Mouse (Mus musculus): ENCODE data around the gene Cadps2. TPM values are rescaled to one million over a fixed set of nuclear protein-coding genes. Genes with fewer than 3 reads are reported as not detected.

The Cadps2 gene
- polyA plus RNA-seq, 1 experiment from 2014 or later = 1.3 TPM

GRCm38 (mm10) chr6:23251431-23251830 is 587.8 kb downstream of the Cadps2 start:
- no peak for ATAC-seq (ENCODE audit: insufficient number of reproducible peaks, insufficient read depth, low FRiP score, low read depth)

GRCm38 (mm10) chr6:23250288-23250955 is 588.8 kb downstream of the Cadps2 start:
- no peak overlapping the region for H3K4me2 ChIP-seq (ENCODE audit: low read length)
- peaks cover 95% of the 10 kb centered on the region for H3K27me3 ChIP-seq (ENCODE audit: control insufficient read depth, insufficient read depth, low read length)
- ATAC-seq (ENCODE audit: insufficient number of reproducible peaks, insufficient read depth, low FRiP score, low read depth) = no peak
- no peak overlapping the region for H3K4me3 ChIP-seq (ENCODE audit: control insufficient read depth in 1 of 2, insufficient read depth in 1 of 2, low read depth in 1 of 2, low read length in 2 of 2)
- no peaks in the 10 kb centered on the region for H3K36me3 ChIP-seq (ENCODE audit: control insufficient read depth, insufficient read depth, low read length)
- peaks cover 9 to 13% of the 10 kb centered on the region in 2 experiments for H3K4me1 ChIP-seq (ENCODE audit: control insufficient read depth in 2 of 2, insufficient read depth in 2 of 2, low read length in 2 of 2)
- H3K9ac ChIP-seq (ENCODE audit: low read length) = no peak overlapping the region
- H3K9me3 ChIP-seq (ENCODE audit: control insufficient read depth, low read length) = no peaks in the 10 kb centered on the region
- 1% methylated on average over 22 of the region's 22 CpGs for WGBS
- H3K27ac ChIP-seq (replicated peaks in 1 of 2; ENCODE audit: control insufficient read depth in 1 of 2, insufficient read depth in 1 of 2, low read depth in 2 of 2, low read length in 2 of 2) = no peak overlapping the region

More at GRCm38 (mm10) chr6:23251431-23251830, 587.8 kb downstream of the Cadps2 start:
- no peaks in the 10 kb centered on the region for H3K9me3 ChIP-seq (ENCODE audit: control insufficient read depth, low read length)
- peaks cover 95% of the 10 kb centered on the region for H3K27me3 ChIP-seq (ENCODE audit: control insufficient read depth, insufficient read depth, low read length)
- WGBS = 5% methylated on average over 3 of the region's 3 CpGs
- no peak overlapping the region for H3K4me2 ChIP-seq (ENCODE audit: low read length)
- no peak overlapping the region for H3K9ac ChIP-seq (ENCODE audit: low read length)
- H3K36me3 ChIP-seq (ENCODE audit: control insufficient read depth, insufficient read depth, low read length) = no peaks in the 10 kb centered on the region
- peaks cover 9 to 13% of the 10 kb centered on the region in 2 experiments for H3K4me1 ChIP-seq (ENCODE audit: control insufficient read depth in 2 of 2, insufficient read depth in 2 of 2, low read length in 2 of 2)
- H3K27ac ChIP-seq (replicated peaks in 1 of 2; ENCODE audit: control insufficient read depth in 1 of 2, insufficient read depth in 1 of 2, low read depth in 2 of 2, low read length in 2 of 2) = no peak overlapping the region
- no peak overlapping the region for H3K4me3 ChIP-seq (ENCODE audit: control insufficient read depth in 1 of 2, insufficient read depth in 1 of 2, low read depth in 1 of 2, low read length in 2 of 2)

DNA sequence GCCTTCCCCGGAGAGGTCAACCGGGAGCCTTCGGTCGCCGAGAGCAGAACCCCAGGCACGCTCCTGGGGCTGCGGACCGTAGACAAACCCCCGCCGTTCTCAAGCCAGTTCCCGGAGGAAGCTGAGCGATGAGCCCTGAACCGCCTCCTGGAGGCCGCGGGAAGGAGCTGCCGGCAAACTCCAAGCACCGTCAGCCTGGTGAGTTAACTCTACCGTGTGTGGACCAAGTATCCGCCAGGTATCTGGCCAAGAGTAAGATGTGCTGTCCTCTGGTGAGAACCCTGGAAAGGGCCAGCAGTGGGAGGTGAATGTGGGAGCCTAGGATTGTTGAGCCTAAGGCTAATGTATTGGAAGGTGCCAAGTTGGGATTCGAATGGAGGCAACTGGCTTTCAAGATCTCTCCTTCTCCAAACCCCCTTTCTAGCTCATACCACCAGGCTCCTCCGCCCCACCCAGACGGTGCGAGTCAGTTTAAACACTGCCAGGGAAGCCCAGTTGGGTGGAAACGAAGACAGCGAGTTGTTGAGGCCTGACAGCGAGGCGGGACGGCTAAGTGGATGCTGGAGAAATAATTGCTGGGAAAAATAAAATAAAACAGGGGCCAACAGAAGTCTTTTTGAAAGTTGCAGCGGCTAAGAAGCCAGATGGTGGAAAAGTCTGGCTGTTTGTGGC is 589.5 kb downstream of the Cadps2 start:
- 1% methylated on average over 29 of the region's 29 CpGs for WGBS
- no peak overlapping the region for H3K27ac ChIP-seq (replicated peaks in 1 of 2; ENCODE audit: control insufficient read depth in 1 of 2, insufficient read depth in 1 of 2, low read depth in 2 of 2, low read length in 2 of 2)
- ATAC-seq (ENCODE audit: insufficient number of reproducible peaks, insufficient read depth, low FRiP score, low read depth) = peak; percentile 31; the same call in 1 of the 2 replicates
- H3K4me2 ChIP-seq (ENCODE audit: low read length) = peak overlapping the region; percentile 62
- H3K9me3 ChIP-seq (ENCODE audit: control insufficient read depth, low read length) = no peaks in the 10 kb centered on the region
- H3K36me3 ChIP-seq (ENCODE audit: control insufficient read depth, insufficient read depth, low read length) = no peaks in the 10 kb centered on the region
- peak overlapping the region; percentile 37 to 40 for H3K4me3 ChIP-seq (ENCODE audit: control insufficient read depth in 1 of 2, insufficient read depth in 1 of 2, low read depth in 1 of 2, low read length in 2 of 2)
- H3K27me3 ChIP-seq (ENCODE audit: control insufficient read depth, insufficient read depth, low read length) = peaks cover 95% of the 10 kb centered on the region
- H3K9ac ChIP-seq (ENCODE audit: low read length) = no peak overlapping the region
- peaks cover 9 to 13% of the 10 kb centered on the region in 2 experiments for H3K4me1 ChIP-seq (ENCODE audit: control insufficient read depth in 2 of 2, insufficient read depth in 2 of 2, low read length in 2 of 2)

DNA sequence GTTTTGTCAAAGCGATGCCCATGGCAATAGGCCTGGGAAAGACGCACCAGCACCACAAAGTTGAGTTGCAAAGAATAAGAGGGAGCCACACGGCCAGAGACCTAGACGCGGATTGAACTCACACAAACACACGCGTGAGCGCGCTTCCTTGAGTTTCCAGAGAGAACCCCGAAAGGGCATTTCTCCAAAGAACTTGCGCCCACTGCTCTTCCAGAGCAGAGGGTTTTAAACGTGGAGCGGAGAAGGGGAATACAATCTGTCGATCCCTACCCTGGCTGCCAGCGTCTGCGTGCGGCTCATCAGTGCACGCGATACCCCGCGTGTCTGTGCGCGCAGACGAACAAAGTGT is 590.2 kb downstream of the Cadps2 start:
- 0 out of 2 replicates have a peak, but pooled peaks have one; percentile 21 for ATAC-seq (ENCODE audit: insufficient number of reproducible peaks, insufficient read depth, low FRiP score, low read depth)
- Histone ChIP-seq H3K4me2 (ENCODE audit: low read length) (peak overlapping the region; percentile 62), H3K27me3 (ENCODE audit: control insufficient read depth, insufficient read depth, low read length) (peaks cover 95% of the 10 kb centered on the region), H3K9ac (ENCODE audit: low read length) (no peak overlapping the region), H3K36me3 (ENCODE audit: control insufficient read depth, insufficient read depth, low read length) (no peaks in the 10 kb centered on the region), H3K4me1 (ENCODE audit: control insufficient read depth in 2 of 2, insufficient read depth in 2 of 2, low read length in 2 of 2) (peaks cover 9 to 13% of the 10 kb centered on the region in 2 experiments), H3K27ac (replicated peaks in 1 of 2; ENCODE audit: control insufficient read depth in 1 of 2, insufficient read depth in 1 of 2, low read depth in 2 of 2, low read length in 2 of 2) (no peak overlapping the region), H3K4me3 (ENCODE audit: control insufficient read depth in 1 of 2, insufficient read depth in 1 of 2, low read depth in 1 of 2, low read length in 2 of 2) (peak overlapping the region in 1 of 2 experiments; percentile 40; a peak in 2 of 4 replicates), H3K9me3 (ENCODE audit: control insufficient read depth, low read length) (no peaks in the 10 kb centered on the region)
- under 1% methylated on average over 24 of the region's 24 CpGs for WGBS

DNA sequence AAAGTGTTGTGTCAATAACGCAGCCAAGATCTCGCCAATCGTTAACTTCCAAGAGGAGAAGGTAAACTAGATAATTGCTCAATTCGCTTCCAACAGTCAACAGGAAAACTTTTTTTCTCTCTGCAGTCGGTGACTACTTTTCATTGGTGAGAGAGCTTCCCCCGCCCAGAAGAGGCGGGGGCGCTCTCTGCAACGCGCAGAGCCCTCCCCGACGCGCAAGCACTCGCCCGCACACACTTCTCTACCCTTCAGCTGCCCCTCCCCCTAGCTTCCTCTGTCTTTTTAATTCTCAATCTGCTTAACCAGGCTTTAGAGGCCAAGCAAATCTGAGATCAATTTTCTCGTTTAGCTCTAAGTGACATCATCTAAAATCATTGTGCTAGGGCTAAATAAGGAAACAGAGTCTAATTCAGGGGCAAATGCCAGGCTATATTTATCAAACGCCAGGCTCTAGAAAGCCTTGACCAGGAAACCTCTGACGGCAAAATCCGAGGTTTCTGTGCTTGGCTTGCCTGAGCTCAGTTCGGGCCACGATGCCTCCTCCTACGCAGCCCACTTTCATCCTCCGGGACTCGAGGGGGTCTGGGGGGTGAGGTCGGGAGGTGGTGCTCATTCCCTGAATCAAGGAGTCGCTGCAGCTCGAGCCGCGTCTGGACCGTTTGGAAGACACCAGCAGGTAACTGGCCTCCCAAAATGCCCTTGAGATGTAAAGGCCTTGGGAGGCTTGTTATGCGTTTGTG is 590.7 kb downstream of the Cadps2 start, which contains the start of gene Fezf1:
TSS of gene Fezf1 (minus strand) at position 50 of the 740 bp plus-strand sequence.
- H3K9me3 ChIP-seq (ENCODE audit: control insufficient read depth, low read length) = no peaks in the 10 kb centered on the region
- peaks cover 95% of the 10 kb centered on the region for H3K27me3 ChIP-seq (ENCODE audit: control insufficient read depth, insufficient read depth, low read length)
- H3K4me2 ChIP-seq (ENCODE audit: low read length) = peak within 1 kb of the TSS; percentile 62
- no peaks in the 10 kb centered on the region for H3K36me3 ChIP-seq (ENCODE audit: control insufficient read depth, insufficient read depth, low read length)
- H3K9ac ChIP-seq (ENCODE audit: low read length) = no peak within 1 kb of the TSS
- no peak within 1 kb of the TSS for H3K27ac ChIP-seq (replicated peaks in 1 of 2; ENCODE audit: control insufficient read depth in 1 of 2, insufficient read depth in 1 of 2, low read depth in 2 of 2, low read length in 2 of 2)
- ATAC-seq (ENCODE audit: insufficient number of reproducible peaks, insufficient read depth, low FRiP score, low read depth) = no peak
- WGBS = under 1% methylated on average over 31 of the region's 31 CpGs
- H3K4me3 ChIP-seq (ENCODE audit: control insufficient read depth in 1 of 2, insufficient read depth in 1 of 2, low read depth in 1 of 2, low read length in 2 of 2) = peak within 1 kb of the TSS; percentile 19 to 40
- peaks cover 9 to 13% of the 10 kb centered on the region in 2 experiments for H3K4me1 ChIP-seq (ENCODE audit: control insufficient read depth in 2 of 2, insufficient read depth in 2 of 2, low read length in 2 of 2)

- Histone ChIP-seq H3K9ac (ENCODE audit: low read length) (no peak overlapping the region), H3K4me2 (ENCODE audit: low read length) (peak overlapping the region; percentile 62), H3K36me3 (ENCODE audit: control insufficient read depth, insufficient read depth, low read length) (no peaks in the 10 kb centered on the region), H3K9me3 (ENCODE audit: control insufficient read depth, low read length) (no peaks in the 10 kb centered on the region), H3K4me3 (ENCODE audit: control insufficient read depth in 1 of 2, insufficient read depth in 1 of 2, low read depth in 1 of 2, low read length in 2 of 2) (peak overlapping the region; percentile 19 to 40), H3K27ac (replicated peaks in 1 of 2; ENCODE audit: control insufficient read depth in 1 of 2, insufficient read depth in 1 of 2, low read depth in 2 of 2, low read length in 2 of 2) (no peak overlapping the region), H3K27me3 (ENCODE audit: control insufficient read depth, insufficient read depth, low read length) (peaks cover 95% of the 10 kb centered on the region), H3K4me1 (ENCODE audit: control insufficient read depth in 2 of 2, insufficient read depth in 2 of 2, low read length in 2 of 2) (peaks cover 9 to 13% of the 10 kb centered on the region in 2 experiments)
- WGBS = under 1% methylated on average over 61 of the region's 61 CpGs
- no peak for ATAC-seq (ENCODE audit: insufficient number of reproducible peaks, insufficient read depth, low FRiP score, low read depth)
These were observed 591.5 kb downstream of the Cadps2 start for GRCm38 (mm10) chr6:23247512-23248312.
